Mouse (Mus musculus): Measurements from ENCODE around the gene Hpn.

Gene Hpn

DNA sequence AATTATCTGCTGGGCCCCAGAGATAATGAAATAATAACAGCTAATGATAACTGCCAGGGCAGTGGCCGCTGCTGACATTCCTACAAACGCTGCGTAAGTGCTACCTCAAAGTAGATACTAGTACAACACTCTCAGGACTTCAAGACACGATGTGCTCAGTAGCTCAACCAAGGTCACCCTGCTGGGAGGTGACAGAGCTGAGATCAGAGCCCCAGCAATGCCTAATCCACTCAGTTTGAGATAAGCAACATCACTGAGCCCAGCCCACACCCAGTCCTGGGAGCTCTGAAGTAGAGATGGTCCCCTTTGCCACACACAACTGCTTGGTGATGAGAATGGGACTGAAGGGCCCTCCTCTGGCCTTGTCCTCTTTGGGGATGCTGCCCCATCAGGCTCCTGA lies 25.2 kb upstream of the Hpn start:
- no peak for DNase-seq

DNA sequence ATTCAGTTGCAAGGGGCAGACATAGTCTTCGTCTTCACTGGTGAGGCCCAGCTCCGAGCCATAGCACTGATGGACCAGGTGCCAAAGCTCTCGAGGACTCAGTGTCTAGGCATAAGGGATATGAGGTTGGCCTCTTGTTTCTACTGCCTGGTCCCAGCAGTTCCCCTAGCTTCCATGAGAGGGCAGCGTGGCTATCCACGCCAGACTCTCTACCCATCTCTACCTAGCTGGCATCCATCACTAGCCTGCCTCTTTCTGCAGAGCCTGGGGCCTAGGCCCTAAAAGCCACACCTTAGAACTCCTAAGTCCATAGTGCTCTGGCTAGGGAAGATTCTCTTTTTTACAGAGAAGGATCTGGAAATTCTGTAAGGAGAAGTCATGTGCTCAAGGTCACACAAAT lies 24.7 kb upstream of the Hpn start:
- peak; percentile 53 to 58 for DNase-seq

DNA sequence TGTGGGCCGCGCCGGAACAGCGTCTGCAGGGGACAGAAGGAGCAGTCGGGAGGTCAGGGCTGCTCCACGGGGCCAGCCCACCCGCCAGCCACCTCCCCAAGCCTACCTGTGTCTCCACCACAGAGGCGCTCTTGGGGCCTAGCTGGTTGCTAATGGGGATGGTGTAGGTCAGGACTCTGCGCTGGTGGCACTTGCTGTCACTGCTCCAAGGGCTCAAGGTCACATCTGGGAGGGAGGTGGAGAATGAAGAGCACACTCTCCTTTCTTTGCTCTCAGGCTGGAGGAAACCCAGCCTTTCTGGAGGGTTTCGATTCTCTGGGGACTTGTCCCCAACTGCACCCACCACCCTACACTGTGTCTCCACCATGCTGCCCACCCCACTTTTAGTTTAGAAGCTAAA lies 20.6 kb upstream of the Hpn start:
- no peak for DNase-seq

DNA sequence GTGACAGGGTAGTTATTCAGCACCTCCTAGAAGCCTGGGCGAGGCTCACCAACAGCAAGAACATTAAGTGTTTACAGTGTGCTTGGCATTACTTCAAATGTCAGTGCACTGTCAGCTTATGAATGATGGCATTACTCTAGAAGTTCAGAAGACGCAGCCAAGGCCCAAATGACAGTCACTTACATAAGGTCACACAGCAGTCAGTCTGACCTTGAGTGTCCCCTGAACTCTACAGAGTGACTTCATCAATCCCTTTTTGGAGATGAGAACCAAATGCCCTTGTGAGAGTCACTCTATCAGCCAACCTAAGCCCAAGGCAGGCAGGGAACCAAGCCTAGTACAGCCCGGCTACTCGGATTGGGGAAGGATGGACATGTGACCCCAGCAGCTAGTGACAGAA lies 16.8 kb upstream of the Hpn start:
- no peak for DNase-seq

DNA sequence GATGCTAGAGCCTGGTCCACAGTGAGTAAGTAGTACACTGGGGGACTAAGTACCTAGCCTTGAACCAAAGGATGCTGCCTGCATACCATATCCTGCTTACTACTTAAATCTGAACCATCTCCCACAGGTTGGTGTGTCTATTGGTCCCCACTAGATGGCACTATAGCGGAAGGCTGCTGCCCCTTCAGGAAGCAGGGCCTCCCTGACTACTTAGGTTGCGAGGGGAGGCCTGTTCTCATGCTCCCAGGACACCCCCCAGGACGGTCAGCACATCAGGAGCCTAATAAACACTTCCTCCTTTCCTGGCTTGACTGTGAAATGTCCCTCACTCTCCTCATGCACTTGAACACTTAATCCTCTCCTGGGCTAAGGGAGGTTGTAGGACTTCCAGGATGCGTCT lies 15.8 kb upstream of the Hpn start:
- peak in 1 of 2 experiments; percentile 49 for DNase-seq

DNA sequence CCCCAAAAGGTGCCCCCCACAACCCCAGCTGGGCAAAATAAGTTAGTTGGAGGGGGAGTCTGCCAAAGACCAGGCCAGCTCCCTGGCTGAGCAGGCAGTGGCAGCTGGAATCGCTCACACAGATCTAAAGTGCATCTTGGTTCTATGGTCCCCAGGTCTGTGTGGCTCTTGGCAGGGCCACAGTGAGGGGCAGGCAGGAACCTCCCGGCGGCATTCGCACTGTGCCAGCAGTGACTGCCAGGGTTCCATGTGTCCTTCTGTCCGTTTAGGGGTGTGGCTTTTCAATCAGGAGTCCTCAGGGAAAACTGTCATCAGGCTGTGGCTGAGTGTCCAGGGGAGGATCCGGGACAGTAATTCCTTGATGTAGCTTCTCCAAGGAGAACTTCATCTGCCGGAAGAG lies 15.1 kb upstream of the Hpn start:
- DNase-seq: no peak

DNA sequence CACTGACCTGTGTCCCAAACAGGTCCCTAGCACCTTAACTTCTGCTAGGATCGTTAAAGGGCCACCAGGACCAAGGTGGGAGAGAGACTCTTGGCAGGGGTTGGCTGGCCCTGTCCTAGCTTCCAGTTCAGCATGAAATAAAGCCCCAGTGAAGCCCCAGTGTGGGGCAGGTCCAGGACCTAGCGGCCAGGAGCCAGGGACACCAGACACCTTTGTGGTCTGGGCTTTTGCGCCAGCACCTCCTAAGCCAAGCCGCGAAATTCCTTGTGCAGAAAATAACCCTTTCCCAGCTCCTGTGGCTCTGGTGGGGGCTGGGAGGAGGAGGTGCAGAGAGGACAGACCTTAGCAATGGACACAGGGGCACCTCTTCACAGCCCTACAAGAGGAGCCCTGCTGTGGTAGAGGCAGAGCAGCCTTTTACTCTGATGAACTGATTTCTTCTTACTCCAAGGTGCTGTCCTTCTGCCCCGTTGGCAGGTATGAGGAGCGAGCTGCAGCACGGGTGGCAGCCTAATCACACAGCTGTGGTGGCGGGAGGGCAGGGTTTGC lies 13.1 kb upstream of the Hpn start:
- no peak for DNase-seq

- DNase-seq: no peak
These were observed 12.0 kb upstream of the Hpn start, which contains the start of gene Scn1b for GRCm38 (mm10) chr7:31126851-31127724. Scn1b (minus strand) TSS chr7:31127003.

GRCm38 (mm10) chr7:31126211-31126751 lies 11.2 kb upstream of the Hpn start:
- DNase-seq: no peak

DNA sequence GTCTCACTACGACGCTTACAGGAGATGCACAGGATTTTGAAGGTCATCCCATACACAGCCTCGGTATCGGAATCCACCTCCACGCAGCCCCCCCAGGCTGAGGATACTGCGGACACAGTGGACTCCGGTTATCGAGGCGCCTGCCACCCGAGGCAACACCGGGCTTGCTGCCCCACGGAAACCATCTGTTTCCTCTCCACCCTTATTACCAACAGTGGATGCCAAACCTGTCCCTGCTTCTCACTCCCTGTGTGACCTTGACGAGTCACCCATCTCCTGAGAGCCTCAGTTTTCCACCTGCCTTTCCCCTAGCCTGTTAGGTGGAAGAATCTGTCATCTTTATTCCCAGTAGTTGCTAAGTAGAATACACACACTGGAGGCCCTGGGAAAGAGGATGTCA lies 10.0 kb upstream of the Hpn start:
- no peak for DNase-seq

- DNase-seq: no peak
These were observed 9.3 kb upstream of the Hpn start for GRCm38 (mm10) chr7:31124381-31124780.

- no peak for DNase-seq
These were observed 8.6 kb upstream of the Hpn start for GRCm38 (mm10) chr7:31123697-31124096.

- DNase-seq: no peak
These were observed 7.8 kb upstream of the Hpn start for GRCm38 (mm10) chr7:31122641-31123631.

- DNase-seq: no peak
These were observed 4.5 kb upstream of the Hpn start for GRCm38 (mm10) chr7:31119556-31119955.

GRCm38 (mm10) chr7:31118486-31118885 lies 3.4 kb upstream of the Hpn start:
- DNase-seq: no peak

GRCm38 (mm10) chr7:31117465-31117864 lies 2.4 kb upstream of the Hpn start:
- DNase-seq: no peak

DNA sequence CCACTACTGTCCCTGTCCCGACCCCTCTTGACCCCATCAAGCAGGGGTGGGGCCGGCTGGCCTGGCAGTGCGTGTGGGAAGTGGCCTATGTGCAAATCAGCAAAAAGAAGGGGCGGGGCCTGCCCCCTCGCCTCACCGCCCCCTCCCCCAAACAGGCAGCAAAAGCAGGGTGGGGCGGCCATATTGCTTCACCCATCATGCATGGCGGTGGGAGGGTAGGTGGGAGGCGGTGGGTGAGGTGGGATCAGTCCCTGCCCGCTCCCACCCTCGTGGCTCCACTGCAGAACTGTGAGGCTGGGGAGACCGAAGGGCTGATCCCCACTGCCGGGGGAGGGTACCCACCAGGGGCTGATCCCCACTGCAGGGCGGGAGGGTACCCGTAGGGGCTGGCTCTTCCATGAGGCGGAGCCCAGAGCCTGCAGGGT lies 1.6 kb upstream of the Hpn start:
- no peak for DNase-seq

- DNase-seq: no peak
These were observed 525 bp upstream of the Hpn start for GRCm38 (mm10) chr7:31115587-31116043.

- DNase-seq: no peak
These were observed 444 bp downstream of the Hpn start for GRCm38 (mm10) chr7:31114646-31115045.

GRCm38 (mm10) chr7:31113800-31114199 lies 1.3 kb downstream of the Hpn start:
- no peak for DNase-seq

DNA sequence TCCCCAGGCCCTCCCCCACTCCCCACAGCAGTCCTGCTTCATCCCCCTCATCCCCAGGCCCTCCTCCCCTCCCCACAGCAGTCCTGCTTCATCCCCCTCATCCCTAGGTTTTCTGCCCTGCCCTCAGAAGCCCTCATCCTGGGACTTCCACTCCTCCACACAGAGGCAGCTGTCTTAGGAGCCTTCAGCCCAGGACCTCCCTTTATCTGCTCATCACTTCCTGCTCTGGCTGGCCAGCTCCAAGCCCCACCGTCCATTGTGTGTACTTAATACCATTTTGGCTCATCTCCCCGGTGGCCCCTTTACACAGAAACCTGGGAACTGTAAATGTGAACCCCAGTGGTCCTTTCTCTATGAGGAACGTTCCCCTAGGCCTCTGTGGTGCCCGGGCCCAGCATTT lies 3.1 kb downstream of the Hpn start:
- DNase-seq: no peak

DNA sequence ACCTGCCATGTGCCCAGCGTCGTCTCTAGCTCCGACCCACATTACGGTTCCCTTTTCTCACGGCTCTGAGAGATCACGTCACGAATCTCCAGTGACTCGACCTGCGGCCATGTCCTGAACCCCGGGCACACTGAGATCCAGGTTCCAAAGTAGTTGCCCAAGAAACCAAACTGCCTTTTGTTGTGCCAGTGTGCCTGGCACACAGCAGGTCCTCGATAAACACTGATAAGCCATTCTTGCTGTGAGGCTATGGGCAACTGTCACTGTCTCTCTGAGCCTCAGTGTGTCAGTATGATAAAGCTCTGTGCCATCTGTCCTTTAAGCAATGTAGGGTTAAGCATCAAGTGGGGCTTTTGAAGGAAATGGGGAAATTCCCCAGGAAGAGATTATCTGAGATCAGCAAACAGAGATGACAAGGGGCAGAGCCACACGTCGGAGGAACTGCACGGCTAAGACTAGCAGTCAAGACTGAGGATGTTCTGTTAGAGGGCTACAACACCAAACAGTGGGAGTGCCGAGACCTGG lies 4.2 kb downstream of the Hpn start:
- no peak for DNase-seq

DNA sequence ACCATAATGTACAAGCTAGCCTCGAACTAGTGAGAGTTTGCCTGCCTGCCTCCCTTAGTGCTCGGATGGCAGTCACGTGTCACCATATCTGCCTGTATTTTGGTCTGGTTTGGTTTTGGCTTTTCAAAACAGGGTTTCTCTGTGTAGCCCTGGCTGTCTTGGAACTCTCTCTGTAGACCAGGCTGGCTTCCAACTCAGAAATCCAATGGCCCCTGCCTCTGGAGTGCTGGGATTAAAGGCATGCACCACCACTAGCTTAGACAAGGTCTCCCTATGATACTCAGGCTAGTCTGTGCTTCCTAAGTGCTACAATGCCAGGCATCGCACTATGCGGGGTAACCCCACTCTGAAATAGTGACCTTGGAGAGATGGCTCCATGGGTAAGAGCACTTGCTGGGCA lies 5.3 kb downstream of the Hpn start:
- DNase-seq: no peak

Measured in thymus, adult 18-20 months (tissue).